Mouse (Mus musculus): ENCODE data around the gene Trim71.

DNA sequence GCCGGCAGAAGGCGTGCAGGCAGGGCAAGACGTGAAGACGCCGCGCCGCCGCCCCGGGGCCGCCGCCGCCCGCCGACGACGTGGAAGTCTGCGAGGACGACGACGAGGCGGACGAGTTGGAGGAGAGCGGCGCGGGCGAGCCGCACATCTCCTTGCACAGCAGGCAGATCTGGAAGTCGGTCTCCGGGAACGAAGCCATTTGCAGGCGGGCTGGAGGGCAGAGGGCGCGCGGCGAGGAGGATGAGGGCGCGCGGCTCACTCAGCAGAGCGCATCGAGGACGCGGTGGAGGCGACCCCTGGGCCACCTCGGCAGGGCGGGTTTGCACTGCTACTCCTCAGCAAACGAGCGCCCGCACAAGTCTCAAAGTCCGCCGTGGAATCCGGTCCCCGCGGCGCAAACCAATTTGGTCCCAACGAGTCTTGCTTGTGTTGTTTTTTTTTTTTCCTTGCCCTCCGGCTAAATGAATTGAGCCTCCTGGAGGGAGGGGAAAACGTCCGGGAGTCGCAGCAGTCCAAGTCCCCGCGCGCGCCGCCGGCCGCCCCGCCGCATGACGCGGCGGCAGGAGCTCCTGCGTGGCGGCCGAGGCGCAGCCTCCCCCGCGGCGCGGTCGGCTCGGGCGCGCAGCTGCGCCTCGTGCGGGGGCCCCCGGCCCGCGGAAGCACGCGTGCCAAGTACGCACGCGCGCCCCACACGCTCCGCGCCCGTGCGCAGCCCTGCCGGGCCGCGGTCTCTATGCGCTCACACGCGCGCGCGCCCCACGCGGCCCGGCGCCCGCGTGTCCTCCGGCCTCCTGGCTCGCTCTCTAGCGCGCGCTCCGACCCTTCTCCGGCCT is 1.0 kb downstream of the Trim71 start:
- no peak for TF ChIP-seq POLR2A (IDR thresholded peaks at IDR 0.05; ENCODE audit: insufficient read length, low read depth)
- TF ChIP-seq TCF3 (IDR thresholded peaks at IDR 0.05; ENCODE audit: insufficient read length, low read depth) = no peak
- TF ChIP-seq MYOD1 (IDR thresholded peaks at IDR 0.05; ENCODE audit: control insufficient read depth in 1 of 3, insufficient read length in 2 of 3, low read depth in 2 of 3) = no peak
- no peak for TF ChIP-seq USF1 (IDR thresholded peaks at IDR 0.05; ENCODE audit: low read depth)
- no peak for TF ChIP-seq TCF12 (IDR thresholded peaks at IDR 0.05; ENCODE audit: insufficient read depth, poor library complexity, severe bottlenecking)
- no peak for TF ChIP-seq MYOG (IDR thresholded peaks at IDR 0.05; ENCODE audit: control insufficient read depth in 1 of 3, insufficient read depth in 1 of 3, insufficient read length in 2 of 3, low read depth in 2 of 3)
- no peak for TF ChIP-seq E2F4 (IDR thresholded peaks at IDR 0.05; ENCODE audit: insufficient read depth)
- no peak for TF ChIP-seq MAX (IDR thresholded peaks at IDR 0.05; ENCODE audit: low read depth)
- TF ChIP-seq POLR2AphosphoS2 (IDR thresholded peaks at IDR 0.05; ENCODE audit: insufficient read length, low read depth) = no peak
